Mouse (Mus musculus) B cell, adult (primary cell): ENCODE results near the gene Clca3a2. TPM values are rescaled to one million over a fixed set of nuclear protein-coding genes. Genes with fewer than 3 reads are reported as not detected.

Experiments used
- total RNA-seq: library from RNA; stranded (reverse); gene quantifications from 4 replicates; pipeline ENCODE4 v1.2.4, GENCODE M21; 2023; ENCODE audit not compliant: inconsistent age

Clca3a2 gene
- total RNA-seq = not detected in 4 replicates

GRCm38 (mm10) chr3:144819219-144819618, at the start of gene Clca3a2:
TSS of gene Clca3a2 (minus strand) at chr3:144819494.

GRCm38 (mm10) chr3:144849014-144849556, 29.8 kb upstream of the Clca3a2 start, which contains the start of gene Clca3b:
TSS of gene Clca3b (minus strand) at chr3:144849357.

GRCm38 (mm10) chr3:144760592-144761309, 58.5 kb downstream of the Clca3a2 start, which contains the start of gene Clca3a1:
TSS of gene Clca3a1 (minus strand) at chr3:144760977.

Other genes starting within 250 kb of the Clca3a2 start
- gene Hs2st1, start 249.3 kb downstream of the Clca3a2 start, total RNA-seq = 13.6 to 17.1 TPM (median 14.5 TPM) in 4 replicates
- 116 to 133 TPM (median 123 TPM) in 4 replicates for gene Selenof, start 249.2 kb downstream of the Clca3a2 start, total RNA-seq
- 126 to 140 TPM (median 130 TPM) in 4 replicates for gene Sh3glb1, start 99.2 kb downstream of the Clca3a2 start, total RNA-seq
- gene Clca3a1, start 58.5 kb downstream of the Clca3a2 start, total RNA-seq = 0.12 TPM in 1 of 4 replicates, not detected in the others
- gene Clca3b, start 29.9 kb upstream of the Clca3a2 start, total RNA-seq = not detected in 4 replicates
- gene Clca4b, start 113.0 kb upstream of the Clca3a2 start, total RNA-seq = not detected in 4 replicates
- not detected in 4 replicates for gene Clca4a, start 155.6 kb upstream of the Clca3a2 start, total RNA-seq
- gene Clca1, start 213.3 kb upstream of the Clca3a2 start, total RNA-seq = not detected in 4 replicates